Mouse (Mus musculus) cortical plate, adult 2 months (tissue): ENCODE data around the gene App.

Experiments used
- CTCF ChIP-seq: fragments of 200-500 bp; IDR thresholded peaks from 2 replicates; pipeline ENCODE4 v1.5.1; 2011; ENCODE audit warnings: mild to moderate bottlenecking, control low read depth, low read length; ENCODE audit not compliant: insufficient read depth; ENCODE audit errors: extremely low read depth
- POLR2A ChIP-seq: fragments of 200-500 bp; IDR thresholded peaks from 2 replicates; pipeline ENCODE4 v1.6.1; 2011; ENCODE audit warnings: mild to moderate bottlenecking, low read length, control low read depth; ENCODE audit not compliant: insufficient read depth; ENCODE audit errors: extremely low read depth

- TF ChIP-seq CTCF (no peak), POLR2A (no peak)
Observed at GRCm38 (mm10) chr16:85160140-85160539, 13.4 kb downstream of the App start.
